Mouse (Mus musculus): ENCODE results near the gene Tax1bp3. TPM values are rescaled to one million over a fixed set of nuclear protein-coding genes. Genes with fewer than 3 reads are reported as not detected.

The Tax1bp3 gene
- total RNA-seq (2012; rRNA removed), result 2.8 and 3.3 TPM in 2 replicates
- total RNA-seq (2014; rRNA removed), result 2.5 and 2.6 TPM in 2 replicates
- polyA plus RNA-seq (2012; ENCODE audit: insufficient read length, low read depth), result 3.3 and 3.5 TPM in 2 replicates

DNA sequence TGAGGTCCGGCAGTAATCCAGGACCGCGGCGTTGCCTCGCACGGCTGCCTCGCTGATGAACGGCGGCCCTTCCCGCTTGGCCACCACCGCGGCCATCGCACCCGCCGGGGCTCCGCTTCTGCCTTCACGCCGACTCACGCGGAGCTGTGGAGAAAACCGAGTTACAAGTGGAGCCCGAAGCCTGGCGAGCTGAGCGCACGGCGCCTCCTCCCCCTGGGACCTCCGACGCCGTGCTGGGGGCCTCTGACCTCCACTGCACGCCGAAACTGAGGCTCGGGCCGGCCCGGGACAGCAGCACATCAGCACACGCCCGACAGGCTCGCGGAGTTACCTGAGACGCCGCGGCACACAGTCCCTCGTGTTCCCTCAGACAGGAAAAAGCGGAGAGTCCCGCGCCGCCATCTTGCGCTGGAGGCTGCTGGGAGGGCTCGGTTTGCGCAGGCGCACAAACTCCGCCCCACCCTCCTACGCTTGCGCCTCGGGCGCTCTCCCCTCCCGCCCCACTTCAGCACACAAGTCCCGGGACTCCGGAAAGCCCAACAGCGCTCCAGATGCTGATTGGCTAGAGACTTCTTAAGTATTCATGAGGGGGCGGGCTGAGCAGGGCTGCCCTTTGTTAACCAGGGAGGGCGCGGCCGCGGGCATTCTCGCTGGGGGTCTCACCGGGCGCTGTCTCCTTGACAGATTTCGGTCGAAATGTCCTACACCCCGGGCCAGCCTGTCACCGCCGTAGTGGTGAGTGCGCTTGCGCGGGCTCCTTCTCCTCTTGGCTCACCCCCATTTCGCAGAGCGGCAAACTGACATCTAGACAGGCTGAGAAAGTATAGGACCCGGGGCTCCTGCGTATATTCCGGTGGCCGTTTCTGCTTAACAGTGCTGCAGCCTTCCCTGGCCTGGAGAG, at the start of gene Tax1bp3, which contains the start of gene Emc6:
Gene Tax1bp3 (plus strand): TSS at position 476 of the 901 bp plus-strand sequence.
Gene Emc6 (minus strand): TSS at position 430 of the 901 bp plus-strand sequence.
- Histone ChIP-seq H3K4me3 (replicated peaks in 1 of 3; ENCODE audit: low read depth in 2 of 3, low read length in 2 of 3, poor library complexity in 1 of 3) (peak within 1 kb of the TSS; percentile 70 to 94 (median 89)), H3K36me3 (replicated peaks in 1 of 2; ENCODE audit: control insufficient read depth in 1 of 2, insufficient read depth in 1 of 2, low read length in 1 of 2) (peaks cover 3 to 34% of the 10 kb centered on the region in 2 experiments), H3K9ac (ENCODE audit: insufficient read depth, low read depth) (peak within 1 kb of the TSS; percentile 89), H3K4me1 (ENCODE audit: control insufficient read depth in 1 of 2, insufficient read depth in 2 of 2) (peaks cover 0 to 37% of the 10 kb centered on the region in 2 experiments; a peak in 2 of 4 replicates), H3K4me2 (ENCODE audit: insufficient read depth, low read depth, poor library complexity, severe bottlenecking) (peak within 1 kb of the TSS; percentile 86), H3K79me2 (replicated peaks; ENCODE audit: control insufficient read depth, extremely low read depth, insufficient read depth, poor library complexity, severe bottlenecking) (peaks cover 27% of the 10 kb centered on the region), H3K9me3 (replicated peaks; ENCODE audit: low read length) (no peaks in the 10 kb centered on the region), H3K27ac (ENCODE audit: insufficient read depth, low read depth) (peak within 1 kb of the TSS; percentile 53), H3K27me3 (replicated peaks) (peaks cover 30% of the 10 kb centered on the region)
- dilution Hi-C loops (cut with MboI; ENCODE audit: extremely low pct_ligation_motif_present, extremely low pct_unique_long_range_greater_than_20kb, low sequenced_read_pairs) (no loop called here), in situ Hi-C loops (cut with MboI; ENCODE audit: low pct_ligation_motif_present, low pct_unique_long_range_greater_than_20kb, low sequenced_read_pairs) (no loop called here)
- DNase-seq (ENCODE audit: extremely low read depth), result peak; percentile 99
- TF ChIP-seq ZC3H11A (IDR thresholded peaks at IDR 0.05; ENCODE audit: low read depth, low read length), result no peak
- no peak for TF ChIP-seq JUND (conservative IDR thresholded peaks at IDR 0.05; ENCODE audit: low read depth, low read length)
- peak; percentile 92; the same call in 1 of the 2 replicates for TF ChIP-seq MAZ (IDR thresholded peaks at IDR 0.05; ENCODE audit: low read depth, low read length)
- TF ChIP-seq NELFE (IDR thresholded peaks at IDR 0.05; ENCODE audit: low read depth, low read length), result peak; percentile 98
- TF ChIP-seq ETS1 (conservative IDR thresholded peaks at IDR 0.05; ENCODE audit: low read depth, low read length), result no peak
- no peak for TF ChIP-seq ZKSCAN1 (IDR thresholded peaks at IDR 0.05; ENCODE audit: borderline replicate concordance, low read depth, low read length)
- TF ChIP-seq BHLHE40 (IDR thresholded peaks at IDR 0.05; ENCODE audit: low read depth, low read length), result peak; percentile 43; the same call in 1 of the 2 replicates
- peak; percentile 87 for TF ChIP-seq SIN3A (IDR thresholded peaks at IDR 0.05; ENCODE audit: low read length)
- peak; percentile 33; the same call in 1 of the 2 replicates for TF ChIP-seq CHD2 (IDR thresholded peaks at IDR 0.05; ENCODE audit: low read length)
- no peak for TF ChIP-seq CHD1 (IDR thresholded peaks at IDR 0.05; ENCODE audit: low read depth, low read length)
- TF ChIP-seq IRF4 (IDR thresholded peaks at IDR 0.05; ENCODE audit: low read depth, low read length), result no peak; the same call in 1 of the 2 replicates
- no peak for TF ChIP-seq MAFK (IDR thresholded peaks at IDR 0.05; ENCODE audit: insufficient replicate concordance, low read length)
- no peak for TF ChIP-seq RCOR1 (conservative IDR thresholded peaks at IDR 0.05; ENCODE audit: low read depth, low read length)
- peak; percentile 81 for TF ChIP-seq TBP (conservative IDR thresholded peaks at IDR 0.05; ENCODE audit: low read depth, low read length)
- TF ChIP-seq GABPA (IDR thresholded peaks at IDR 0.05; ENCODE audit: insufficient replicate concordance, low read depth, low read length), result no peak
- TF ChIP-seq CTCF (conservative IDR thresholded peaks at IDR 0.05 in 1 of 2, IDR thresholded peaks at IDR 0.05 in 1 of 2; ENCODE audit: low read depth in 2 of 2, low read length in 2 of 2), result no peak
- no peak for TF ChIP-seq EP300 (IDR thresholded peaks at IDR 0.05; ENCODE audit: low read length)
- peak; percentile 96 for TF ChIP-seq TCF12 (IDR thresholded peaks at IDR 0.05; ENCODE audit: low read depth, low read length)
- peak; percentile 67; the same call in 1 of the 2 replicates for TF ChIP-seq KAT2A (IDR thresholded peaks at IDR 0.05; ENCODE audit: insufficient replicate concordance, low read length)
- TF ChIP-seq HCFC1 (IDR thresholded peaks at IDR 0.05; ENCODE audit: low read depth, low read length), result peak; percentile 86
- peak; percentile 60; the same call in 1 of the 2 replicates for TF ChIP-seq UBTF (IDR thresholded peaks at IDR 0.05; ENCODE audit: low read depth, low read length)
- peak; percentile 86 for TF ChIP-seq ELF1 (IDR thresholded peaks at IDR 0.05; ENCODE audit: low read depth, low read length)
- no peak for TF ChIP-seq E2F4 (IDR thresholded peaks at IDR 0.05; ENCODE audit: insufficient replicate concordance, low read depth, low read length)
- peak; percentile 98 for TF ChIP-seq POLR2A (IDR thresholded peaks at IDR 0.05; ENCODE audit: low read depth, low read length)
- peak; percentile 92 for TF ChIP-seq NRF1 (IDR thresholded peaks at IDR 0.05; ENCODE audit: low read depth, low read length)
- TF ChIP-seq POLR2AphosphoS2 (IDR thresholded peaks at IDR 0.05; ENCODE audit: low read depth, low read length), result peak; percentile 79
- no peak for TF ChIP-seq PAX5 (IDR thresholded peaks at IDR 0.05; ENCODE audit: low read length)
- no peak for TF ChIP-seq ZNF384 (IDR thresholded peaks at IDR 0.05; ENCODE audit: low read depth, low read length)
- 0 out of 2 replicates have a peak, but pooled peaks have one; percentile 10 for TF ChIP-seq MEF2A (IDR thresholded peaks at IDR 0.05; ENCODE audit: borderline replicate concordance, low read depth, low read length)
- peak; percentile 84 for TF ChIP-seq MAX (IDR thresholded peaks at IDR 0.05; ENCODE audit: low read length)
- TF ChIP-seq MYC (IDR thresholded peaks at IDR 0.05; ENCODE audit: low read depth, low read length), result peak; percentile 89; the same call in 1 of the 2 replicates
- no peak for TF ChIP-seq JUN (IDR thresholded peaks at IDR 0.05; ENCODE audit: insufficient read depth, low read depth, low read length)
- no peak for TF ChIP-seq USF2 (conservative IDR thresholded peaks at IDR 0.05; ENCODE audit: low read depth, low read length)
- TF ChIP-seq RAD21 (IDR thresholded peaks at IDR 0.05; ENCODE audit: low read depth, low read length), result no peak
- TF ChIP-seq ZMIZ1 (IDR thresholded peaks at IDR 0.05; ENCODE audit: low read depth, low read length), result peak; percentile 90
- TF ChIP-seq SMC3 (IDR thresholded peaks at IDR 0.05; ENCODE audit: low read depth, low read length), result no peak
- TF ChIP-seq MXI1 (IDR thresholded peaks at IDR 0.05; ENCODE audit: low read depth, low read length), result peak; percentile 93
